Mouse (Mus musculus) cerebellum, adult 2 months (tissue): ENCODE measurements around the gene Klhl15.
"Not testable (repeated sequence)": the region's sequence is repeated elsewhere in the genome, so short reads cannot be mapped to it uniquely, and the experiment has no call there.

Source experiments
- CTCF ChIP-seq: fragments of 200-500 bp; IDR thresholded peaks from 2 replicates; pipeline ENCODE4 v1.5.1; 2011; ENCODE audit warnings: low read depth, mild to moderate bottlenecking, control low read depth, low read length, moderate library complexity, borderline replicate concordance; ENCODE audit not compliant: insufficient read depth
- POLR2A ChIP-seq: fragments of 200-500 bp; IDR thresholded peaks from 2 replicates; pipeline ENCODE4 v1.6.1; 2011; ENCODE audit warnings: low read length, control low read depth, borderline replicate concordance; ENCODE audit not compliant: insufficient read depth

- 0 out of 2 replicates have a peak, but pooled peaks have one; percentile 16 for TF ChIP-seq CTCF
- TF ChIP-seq POLR2A: not testable (repeated sequence)
Measured at GRCm38 (mm10) chrX:94193901-94194300, 40.5 kb upstream of the Klhl15 start.
